Mouse (Mus musculus): ENCODE measurements around the gene Unc5b. TPM values are rescaled to one million over a fixed set of nuclear protein-coding genes. Genes with fewer than 3 reads are reported as not detected.
A peak's percentile ranks its signal among the peaks of the same experiment; 100 is the strongest.
"Not testable (repeated sequence)": the region's sequence is repeated elsewhere in the genome, so short reads cannot be mapped to it uniquely, and the experiment has no call there.

Gene Unc5b
- polyA plus RNA-seq (2015; fragmentation: Nextera tagmentation; extraction: Ambion mirVana), result 2.8 and 3.0 TPM in 2 replicates

- peaks cover 45% of the 10 kb centered on the region for H3K27me3 ChIP-seq
- no peaks in the 10 kb centered on the region for H3K9me3 ChIP-seq
- peak within 1 kb of the TSS; percentile 67 for H3K4me3 ChIP-seq
- peaks cover 44% of the 10 kb centered on the region for H3K4me1 ChIP-seq
- H3K27ac ChIP-seq (replicated peaks), result peak within 1 kb of the TSS; percentile 53
- peak; percentile 93 for ATAC-seq (replicated peaks)
- peak within 1 kb of the TSS; percentile 96 for H3K4me2 ChIP-seq (replicated peaks)
- H3K36me3 ChIP-seq, result no peaks in the 10 kb centered on the region
- H3K9ac ChIP-seq (replicated peaks), result peak within 1 kb of the TSS; percentile 60
- under 1% methylated on average over 53 of the region's 53 CpGs for WGBS
Observed at GRCm38 (mm10) chr10:60831379-60831778, at the start of gene Unc5b. TSS of gene Unc5b (minus strand) at chr10:60831581.

GRCm38 (mm10) chr10:60879817-60880216 lies 48.4 kb upstream of the Unc5b start:
- Histone ChIP-seq H3K9ac (replicated peaks) (no peak overlapping the region), H3K4me2 (replicated peaks) (no peak overlapping the region), H3K4me3 (no peak overlapping the region), H3K27me3 (no peaks in the 10 kb centered on the region), H3K9me3 (no peaks in the 10 kb centered on the region), H3K36me3 (no peaks in the 10 kb centered on the region), H3K27ac (replicated peaks) (no peak overlapping the region), H3K4me1 (no peaks in the 10 kb centered on the region)
- no peak for ATAC-seq (replicated peaks)
- 91% methylated on average over 4 of the region's 4 CpGs for WGBS

GRCm38 (mm10) chr10:60877075-60877474 lies 45.7 kb upstream of the Unc5b start:
- Histone ChIP-seq H3K9me3 (no peaks in the 10 kb centered on the region), H3K27ac (replicated peaks) (no peak overlapping the region), H3K4me1 (no peaks in the 10 kb centered on the region), H3K9ac (replicated peaks) (no peak overlapping the region), H3K36me3 (no peaks in the 10 kb centered on the region), H3K4me2 (replicated peaks) (no peak overlapping the region), H3K4me3 (no peak overlapping the region), H3K27me3 (no peaks in the 10 kb centered on the region)
- no peak for ATAC-seq (replicated peaks)
- 91% methylated on average over 5 of the region's 5 CpGs for WGBS

- H3K27ac ChIP-seq (replicated peaks), result no peak overlapping the region
- no peak for ATAC-seq (replicated peaks)
- no peaks in the 10 kb centered on the region for H3K4me1 ChIP-seq
- no peaks in the 10 kb centered on the region for H3K9me3 ChIP-seq
- 93% methylated on average over 1 of the region's 1 CpGs for WGBS
- no peaks in the 10 kb centered on the region for H3K36me3 ChIP-seq
- no peak overlapping the region for H3K9ac ChIP-seq (replicated peaks)
- H3K27me3 ChIP-seq, result no peaks in the 10 kb centered on the region
- no peak overlapping the region for H3K4me2 ChIP-seq (replicated peaks)
- H3K4me3 ChIP-seq, result no peak overlapping the region
Observed at GRCm38 (mm10) chr10:60875011-60875410, 43.6 kb upstream of the Unc5b start.

GRCm38 (mm10) chr10:60863318-60863717 lies 31.9 kb upstream of the Unc5b start:
- H3K36me3 ChIP-seq, result no peaks in the 10 kb centered on the region
- no peaks in the 10 kb centered on the region for H3K27me3 ChIP-seq
- no peak overlapping the region for H3K4me2 ChIP-seq (replicated peaks)
- no peak overlapping the region for H3K4me3 ChIP-seq
- no peak overlapping the region for H3K27ac ChIP-seq (replicated peaks)
- H3K4me1 ChIP-seq, result no peaks in the 10 kb centered on the region
- no peak for ATAC-seq (replicated peaks)
- H3K9me3 ChIP-seq, result no peaks in the 10 kb centered on the region
- 79% methylated on average over 6 of the region's 6 CpGs for WGBS
- no peak overlapping the region for H3K9ac ChIP-seq (replicated peaks)

GRCm38 (mm10) chr10:60862477-60863293 lies 31.3 kb upstream of the Unc5b start:
- ATAC-seq (replicated peaks), result no peak
- 59% methylated on average over 25 of the region's 25 CpGs for WGBS
- Histone ChIP-seq H3K4me1 (no peaks in the 10 kb centered on the region), H3K27me3 (no peaks in the 10 kb centered on the region), H3K27ac (replicated peaks) (no peak overlapping the region), H3K4me2 (replicated peaks) (no peak overlapping the region), H3K9me3 (no peaks in the 10 kb centered on the region), H3K9ac (replicated peaks) (no peak overlapping the region), H3K36me3 (no peaks in the 10 kb centered on the region), H3K4me3 (no peak overlapping the region)

GRCm38 (mm10) chr10:60845271-60845670 lies 13.9 kb upstream of the Unc5b start:
- not testable (repeated sequence) for H3K9ac ChIP-seq (replicated peaks); H3K36me3 ChIP-seq; H3K4me3 ChIP-seq; H3K9me3 ChIP-seq; ATAC-seq (replicated peaks); H3K4me2 ChIP-seq (replicated peaks); H3K27ac ChIP-seq (replicated peaks); H3K27me3 ChIP-seq; H3K4me1 ChIP-seq

GRCm38 (mm10) chr10:60838816-60839215 lies 7.4 kb upstream of the Unc5b start:
- no peak overlapping the region for H3K27ac ChIP-seq (replicated peaks)
- no peak overlapping the region for H3K4me3 ChIP-seq
- no peaks in the 10 kb centered on the region for H3K36me3 ChIP-seq
- H3K9me3 ChIP-seq, result no peaks in the 10 kb centered on the region
- no peak for ATAC-seq (replicated peaks)
- no peak overlapping the region; the same call in 1 of the 2 replicates for H3K4me2 ChIP-seq (replicated peaks)
- 0 out of 2 replicates have a peak, but pooled peaks cover 6% of the 10 kb centered on the region for H3K4me1 ChIP-seq
- no peaks in the 10 kb centered on the region; the same call in 1 of the 2 replicates for H3K27me3 ChIP-seq
- no peak overlapping the region for H3K9ac ChIP-seq (replicated peaks)
- WGBS, result 58% methylated on average over 19 of the region's 19 CpGs

GRCm38 (mm10) chr10:60834949-60835348 lies 3.6 kb upstream of the Unc5b start:
- H3K27me3 ChIP-seq, result peaks cover 25% of the 10 kb centered on the region
- no peak; the same call in 1 of the 2 replicates for ATAC-seq (replicated peaks)
- whole genome bisulfite sequencing, result 2% methylated on average over 13 of the region's 13 CpGs

GRCm38 (mm10) chr10:60832664-60833173 lies 1.3 kb upstream of the Unc5b start:
- no peak overlapping the region for H3K27ac ChIP-seq (replicated peaks)
- H3K9me3 ChIP-seq, result no peaks in the 10 kb centered on the region
- no peak overlapping the region for H3K9ac ChIP-seq (replicated peaks)
- 80% methylated on average over 12 of the region's 12 CpGs for WGBS
- H3K4me1 ChIP-seq, result peaks cover 30% of the 10 kb centered on the region
- H3K27me3 ChIP-seq, result peaks cover 44% of the 10 kb centered on the region
- H3K4me3 ChIP-seq, result no peak overlapping the region
- no peak overlapping the region for H3K4me2 ChIP-seq (replicated peaks)
- no peaks in the 10 kb centered on the region for H3K36me3 ChIP-seq
- ATAC-seq (replicated peaks), result no peak

More at GRCm38 (mm10) chr10:60834949-60835348, 3.6 kb upstream of the Unc5b start:
- Histone ChIP-seq H3K4me3 (no peak overlapping the region), H3K27ac (replicated peaks) (no peak overlapping the region), H3K9ac (replicated peaks) (no peak overlapping the region), H3K4me1 (peaks cover 23% of the 10 kb centered on the region), H3K4me2 (replicated peaks) (no peak overlapping the region), H3K9me3 (no peaks in the 10 kb centered on the region), H3K36me3 (no peaks in the 10 kb centered on the region)

- Histone ChIP-seq H3K9ac (replicated peaks) (peak overlapping the region; percentile 60), H3K4me1 (peaks cover 47% of the 10 kb centered on the region), H3K9me3 (no peaks in the 10 kb centered on the region), H3K27me3 (peaks cover 46% of the 10 kb centered on the region), H3K27ac (replicated peaks) (peak overlapping the region; percentile 53), H3K4me2 (replicated peaks) (peak overlapping the region; percentile 96), H3K4me3 (peak overlapping the region; percentile 67), H3K36me3 (no peaks in the 10 kb centered on the region)
- under 1% methylated on average over 77 of the region's 78 CpGs for WGBS
- ATAC-seq (replicated peaks), result peak; percentile 49
Observed at GRCm38 (mm10) chr10:60830556-60831350, 628 bp downstream of the Unc5b start.

- Histone ChIP-seq H3K27ac (replicated peaks) (no peak overlapping the region), H3K9ac (replicated peaks) (peak overlapping the region; percentile 60), H3K4me3 (peak overlapping the region; percentile 67), H3K4me2 (replicated peaks) (peak overlapping the region; percentile 96), H3K9me3 (no peaks in the 10 kb centered on the region), H3K36me3 (no peaks in the 10 kb centered on the region), H3K4me1 (peaks cover 47% of the 10 kb centered on the region), H3K27me3 (peaks cover 49% of the 10 kb centered on the region)
- under 1% methylated on average over 11 of the region's 11 CpGs for WGBS
- no peak for ATAC-seq (replicated peaks)
Observed at GRCm38 (mm10) chr10:60830000-60830399, 1.4 kb downstream of the Unc5b start.
